Comparison of ENCODE assay signal across 8 mouse cellular contexts in genomic region chr11:66526981-66527320, GRCm38 (mm10). TPM values are rescaled to one million over a fixed set of nuclear protein-coding genes. Genes with fewer than 3 reads are reported as not detected.
DNase-seq lines count a peak whose midpoint lies in the region; ATAC-seq lines count a peak whose summit lies in the region.

No protein-coding gene starts in this region.

- H3K9ac ChIP-seq in heart, embryonic 11.5 days (ENCODE audit: low read depth, low read length) = no peak overlapping the region
- no peak overlapping the region for H3K9ac ChIP-seq in lung, embryonic 16.5 days (ENCODE audit: low read length)

- no peak for DNase-seq in heart, postnatal 36 days
- DNase-seq in testis, postnatal 14 days (ENCODE audit: low spot score) = peak; percentile 9
- no peak for DNase-seq in testis, postnatal 10 days (ENCODE audit: low spot score)
- DNase-seq in urinary bladder, postnatal 4 days (ENCODE audit: low spot score in 2 of 2) = no peak
- DNase-seq in right cerebral cortex, postnatal 25 days = no peak

- no peak for ATAC-seq in heart, embryonic 11.5 days (replicated peaks; ENCODE audit: insufficient number of reproducible peaks, low FRiP score, low TSS enrichment)
- peak; percentile 29; the same call in 1 of the 2 replicates for ATAC-seq in lung, embryonic 16.5 days (ENCODE audit: low read depth)
- ATAC-seq in cerebellum, adult (ENCODE audit: insufficient number of reproducible peaks, low FRiP score, low TSS enrichment) = no peak

- H3K27me3 ChIP-seq in heart, embryonic 11.5 days (ENCODE audit: control insufficient read depth, insufficient read depth, low read length) = peaks cover 66% of the 10 kb centered on the region
- H3K27me3 ChIP-seq in lung, embryonic 16.5 days (ENCODE audit: control insufficient read depth, insufficient read depth, low read depth, low read length) = peaks cover 68% of the 10 kb centered on the region

- no peak overlapping the region for H3K27ac ChIP-seq in heart, embryonic 11.5 days (ENCODE audit: low read depth, low read length)
- H3K27ac ChIP-seq in lung, embryonic 16.5 days (ENCODE audit: low read length) = no peak overlapping the region

- H3K4me3 ChIP-seq in heart, embryonic 11.5 days (ENCODE audit: low read depth, low read length) = peak overlapping the region; percentile 63
- peak overlapping the region; percentile 60 for H3K4me3 ChIP-seq in lung, embryonic 16.5 days (ENCODE audit: low read length)

- no peaks in the 10 kb centered on the region for H3K4me1 ChIP-seq in heart, embryonic 11.5 days (ENCODE audit: control insufficient read depth, insufficient read depth, low read length)
- peaks cover 10% of the 10 kb centered on the region for H3K4me1 ChIP-seq in lung, embryonic 16.5 days (replicated peaks; ENCODE audit: control insufficient read depth, insufficient read depth, low read length)

- H3K4me2 ChIP-seq in heart, embryonic 11.5 days = peak overlapping the region; percentile 97
- peak overlapping the region; percentile 89 for H3K4me2 ChIP-seq in lung, embryonic 16.5 days (ENCODE audit: low read depth, low read length)

- WGBS in heart, embryonic 11.5 days (ENCODE audit: insufficient replicate concordance) = 2% methylated on average over 5 of the region's 5 CpGs
- WGBS in lung, embryonic 16.5 days = 3% methylated on average over 5 of the region's 5 CpGs

- H3K9me3 ChIP-seq in heart, embryonic 11.5 days (replicated peaks; ENCODE audit: control insufficient read depth, low read length) = no peaks in the 10 kb centered on the region
- H3K9me3 ChIP-seq in lung, embryonic 16.5 days (ENCODE audit: control insufficient read depth, low read length) = no peaks in the 10 kb centered on the region

- intact Hi-C loops in heart, postnatal 36 days (cut with DNase I) = no loop called here

- H3K36me3 ChIP-seq in heart, embryonic 11.5 days (ENCODE audit: control insufficient read depth, insufficient read depth, low read length) = no peaks in the 10 kb centered on the region
- H3K36me3 ChIP-seq in lung, embryonic 16.5 days (ENCODE audit: control insufficient read depth, insufficient read depth, low read length) = no peaks in the 10 kb centered on the region

RNA-seq across cellular contexts. Expression of gene Shisa6, which starts 1.2 kb away (rescaled TPM):
- 0.40 and 0.66 TPM in 2 replicates for polyA plus RNA-seq in heart, embryonic 11.5 days (2014; fragmentation: Nextera tagmentation; extraction: Ambion mirVana)
- total RNA-seq in heart, postnatal 36 days (2021) = under 1 TPM; 0.11 to 0.50 TPM
- 0.21 and 0.78 TPM in 2 replicates for polyA plus RNA-seq in lung, embryonic 16.5 days (2015; fragmentation: Nextera tagmentation; extraction: Ambion mirVana)
